Mouse (Mus musculus) forebrain, embryonic 16.5 days (tissue): ENCODE results near the gene Gm20388. TPM values are rescaled to one million over a fixed set of nuclear protein-coding genes. Genes with fewer than 3 reads are reported as not detected.

Experiments used
- ATAC-seq: fragments of 200-750 bp; cut with Nextera tagmentation; 2 replicates; pipeline ENCODE4 v1.8.0; 2017; ENCODE audit warnings: mild to moderate bottlenecking, moderate library complexity
- H3K27ac ChIP-seq: fragments of 300-500 bp; sonication (generic); 2 replicates; pipeline ENCODE4 v1.5.1; 2014; ENCODE audit warnings: low read length, control low read depth
- H3K27me3 ChIP-seq: fragments of 300-500 bp; sonication (generic); replicated peaks from 2 replicates; pipeline ENCODE4 v1.6.1; 2014; ENCODE audit warnings: low read length; ENCODE audit not compliant: control insufficient read depth, insufficient read depth
- H3K36me3 ChIP-seq: fragments of 300-500 bp; sonication (generic); 2 replicates; pipeline ENCODE4 v1.6.1; 2014; ENCODE audit not compliant: control insufficient read depth, insufficient read depth
- H3K4me1 ChIP-seq: fragments of 300-500 bp; sonication (generic); replicated peaks from 2 replicates; pipeline ENCODE4 v1.6.1; 2014; ENCODE audit warnings: low read length; ENCODE audit not compliant: control insufficient read depth, insufficient read depth
- H3K4me2 ChIP-seq: fragments of 300-500 bp; sonication (generic); 2 replicates; pipeline ENCODE4 v1.6.1; 2014; ENCODE audit warnings: mild to moderate bottlenecking, low read length, control low read depth
- H3K4me3 ChIP-seq: fragments of 300-500 bp; sonication (generic); replicated peaks from 2 replicates; pipeline ENCODE4 v1.5.1; 2014; ENCODE audit warnings: mild to moderate bottlenecking, low read length, control low read depth
- H3K9ac ChIP-seq: fragments of 300-500 bp; sonication (generic); replicated peaks from 2 replicates; pipeline ENCODE4 v1.6.1; 2014; ENCODE audit warnings: low read depth, low read length, control low read depth
- H3K9me3 ChIP-seq: fragments of 300-500 bp; sonication (generic); 2 replicates; pipeline ENCODE4 v1.6.1; 2016; ENCODE audit warnings: low read length; ENCODE audit not compliant: control insufficient read depth
- WGBS: fragments of 180-500 bp; shearing (Covaris S2); extraction: QIAGEN DNeasy Blood & Tissue Kit; methylation state at CpG from one replicate; pipeline ENCODE4 v1.1.7; 2014; 5-methylcytosine and 5-hydroxymethylcytosine counted together
- polyA plus RNA-seq: library from polyadenylated mRNA; unstranded; fragments of >200 nt; fragmentation: Nextera tagmentation; extraction: Ambion mirVana; gene quantifications from 2 replicates; pipeline ENCODE4 v1.2.1, GENCODE M21; 2015

Gene Gm20388
- polyA plus RNA-seq, 1 experiment from 2014 or later = 4.7 TPM

DNA sequence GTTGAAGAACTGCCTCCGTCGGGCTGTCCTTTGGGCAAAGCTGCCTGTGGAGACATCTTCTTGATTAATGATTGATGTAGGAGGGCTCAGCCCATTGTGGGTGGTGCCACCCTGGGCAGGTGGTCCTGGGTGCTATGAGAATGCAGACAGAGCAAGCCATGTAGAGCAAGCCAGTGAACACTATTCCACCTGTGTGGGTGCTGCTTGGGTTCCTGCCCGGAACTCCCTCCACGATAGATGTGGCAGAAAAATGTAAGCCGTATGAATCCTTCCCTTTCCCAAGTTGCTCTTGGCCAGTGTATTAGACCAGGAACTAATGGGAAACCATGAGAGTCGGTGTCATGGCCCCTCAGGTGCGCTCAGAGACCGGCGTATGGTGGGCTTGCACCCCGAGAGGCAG, 1830.1 kb downstream of the Gm20388 start:
- no peak overlapping the region for H3K27ac ChIP-seq
- no peak overlapping the region for H3K4me2 ChIP-seq
- H3K4me3 ChIP-seq = no peak overlapping the region
- 87% methylated on average over 10 of the region's 10 CpGs for WGBS
- H3K4me1 ChIP-seq = no peaks in the 10 kb centered on the region
- no peak for ATAC-seq
- no peaks in the 10 kb centered on the region for H3K36me3 ChIP-seq
- no peaks in the 10 kb centered on the region for H3K9me3 ChIP-seq
- no peak overlapping the region for H3K9ac ChIP-seq
- no peaks in the 10 kb centered on the region for H3K27me3 ChIP-seq

DNA sequence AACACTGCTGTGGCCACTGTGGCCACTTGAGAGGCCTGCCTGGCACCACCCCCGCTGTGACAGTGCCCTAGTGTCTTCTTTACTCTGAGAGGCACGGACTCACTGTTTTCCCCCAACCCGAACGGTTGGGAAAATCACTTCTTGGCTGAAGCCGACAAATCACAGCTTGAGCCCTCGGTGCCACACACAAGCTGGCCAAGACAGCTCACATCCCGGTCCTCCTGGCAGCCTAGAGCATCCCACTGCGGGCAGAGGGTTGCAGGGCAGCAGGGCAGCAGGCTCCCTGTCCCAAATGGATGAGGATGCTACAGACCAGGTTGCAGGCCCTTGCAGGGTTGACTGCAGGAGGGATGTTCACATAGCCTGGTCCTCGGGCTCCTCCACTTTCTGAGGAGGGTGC, 1838.9 kb downstream of the Gm20388 start:
- WGBS = 77% methylated on average over 9 of the region's 9 CpGs

GRCm38 (mm10) chr8:121750512-121750911, 1839.9 kb downstream of the Gm20388 start:
- Histone ChIP-seq H3K27ac (no peak overlapping the region), H3K4me3 (no peak overlapping the region), H3K4me2 (no peak overlapping the region), H3K27me3 (no peaks in the 10 kb centered on the region), H3K36me3 (no peaks in the 10 kb centered on the region), H3K4me1 (no peaks in the 10 kb centered on the region), H3K9ac (no peak overlapping the region), H3K9me3 (peaks cover 6% of the 10 kb centered on the region; the same call in 1 of the 2 replicates)
- ATAC-seq = no peak
- 46% methylated on average over 3 of the region's 3 CpGs for WGBS

More for the DNA sequence above, 1838.9 kb downstream of the Gm20388 start:
- Histone ChIP-seq H3K27me3 (no peaks in the 10 kb centered on the region), H3K4me3 (no peak overlapping the region), H3K9me3 (peaks cover 6% of the 10 kb centered on the region; the same call in 1 of the 2 replicates), H3K36me3 (no peaks in the 10 kb centered on the region), H3K9ac (no peak overlapping the region), H3K27ac (no peak overlapping the region), H3K4me1 (no peaks in the 10 kb centered on the region), H3K4me2 (no peak overlapping the region)
- ATAC-seq = no peak

DNA sequence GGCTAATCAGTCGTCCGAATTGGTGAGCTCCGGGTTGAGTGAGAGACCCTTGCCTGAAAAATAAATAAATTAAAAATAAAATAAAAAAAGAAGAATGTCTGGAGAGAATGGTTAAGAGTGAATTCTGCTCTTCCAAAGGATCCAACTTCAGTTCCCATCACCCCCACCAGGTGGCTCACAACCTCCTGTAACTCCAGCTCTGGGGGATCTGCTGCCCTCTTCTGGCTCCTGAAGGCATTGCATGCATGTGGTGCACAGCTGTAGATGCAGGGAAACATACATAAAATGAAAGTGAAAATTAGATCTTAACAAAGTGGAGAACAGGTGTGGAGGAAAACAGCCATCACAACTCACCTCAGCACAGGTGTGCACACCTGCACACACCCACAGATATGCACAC, 1840.8 kb downstream of the Gm20388 start:
- no peak overlapping the region for H3K4me3 ChIP-seq
- H3K4me1 ChIP-seq = no peaks in the 10 kb centered on the region
- no peak overlapping the region for H3K9ac ChIP-seq
- no peak overlapping the region for H3K4me2 ChIP-seq
- WGBS = 23% methylated on average over 3 of the region's 3 CpGs
- peaks cover 6% of the 10 kb centered on the region; the same call in 1 of the 2 replicates for H3K9me3 ChIP-seq
- no peak for ATAC-seq
- H3K27me3 ChIP-seq = no peaks in the 10 kb centered on the region
- no peak overlapping the region for H3K27ac ChIP-seq
- H3K36me3 ChIP-seq = no peaks in the 10 kb centered on the region

DNA sequence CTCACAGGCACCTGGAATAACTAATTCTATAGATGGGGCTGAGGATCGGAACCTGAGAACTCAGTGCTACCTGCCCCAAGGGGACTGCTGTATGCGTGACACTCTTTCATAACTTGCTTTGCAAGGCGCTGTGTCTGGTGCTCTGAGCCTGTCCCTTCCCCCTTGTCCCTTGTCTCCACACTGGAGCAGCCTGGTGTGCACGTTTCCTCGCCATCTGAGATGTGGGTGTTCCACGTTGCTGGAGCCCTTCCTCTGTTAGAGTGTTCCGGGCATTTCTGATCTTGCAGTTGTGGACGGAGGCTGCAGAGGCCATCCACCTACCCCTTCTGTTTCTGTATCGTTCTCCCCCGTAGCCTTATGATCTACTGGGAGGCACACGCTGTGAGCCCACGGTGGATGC, 1847.8 kb downstream of the Gm20388 start:
- no peaks in the 10 kb centered on the region for H3K9me3 ChIP-seq
- no peak overlapping the region for H3K4me3 ChIP-seq
- no peak overlapping the region for H3K27ac ChIP-seq
- 75% methylated on average over 12 of the region's 12 CpGs for whole genome bisulfite sequencing
- H3K36me3 ChIP-seq = no peaks in the 10 kb centered on the region
- H3K9ac ChIP-seq = no peak overlapping the region
- no peak overlapping the region for H3K4me2 ChIP-seq
- no peaks in the 10 kb centered on the region for H3K27me3 ChIP-seq
- H3K4me1 ChIP-seq = peaks cover 6% of the 10 kb centered on the region
- no peak for ATAC-seq

GRCm38 (mm10) chr8:121760484-121760883, 1849.8 kb downstream of the Gm20388 start:
- H3K4me1 ChIP-seq = peaks cover 9% of the 10 kb centered on the region
- no peak for ATAC-seq
- no peak overlapping the region for H3K9ac ChIP-seq
- no peak overlapping the region for H3K4me3 ChIP-seq
- H3K36me3 ChIP-seq = no peaks in the 10 kb centered on the region
- no peak overlapping the region for H3K4me2 ChIP-seq
- H3K27me3 ChIP-seq = no peaks in the 10 kb centered on the region
- WGBS = 75% methylated on average over 7 of the region's 7 CpGs
- H3K27ac ChIP-seq = no peak overlapping the region
- no peaks in the 10 kb centered on the region for H3K9me3 ChIP-seq

DNA sequence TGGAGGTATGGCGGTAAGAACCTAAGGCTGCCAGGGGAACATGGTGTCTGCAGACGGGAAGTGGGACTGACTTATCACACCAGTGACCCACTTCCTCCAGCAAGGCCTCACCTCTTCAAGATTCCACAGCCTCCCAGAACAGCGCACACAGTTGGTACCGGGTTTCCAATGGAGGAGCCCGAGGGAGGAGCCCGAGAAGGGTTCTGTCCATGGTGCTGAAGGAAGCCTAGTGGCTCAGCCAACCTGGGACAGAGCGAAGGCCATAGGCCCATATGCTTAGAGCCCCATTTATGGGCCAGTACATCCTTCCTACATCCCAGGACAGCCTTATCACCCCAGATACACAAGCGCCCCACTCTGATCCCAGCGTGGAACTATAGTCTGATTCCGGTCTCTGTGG, 1850.8 kb downstream of the Gm20388 start:
- H3K27ac ChIP-seq = no peak overlapping the region
- H3K4me3 ChIP-seq = no peak overlapping the region
- no peaks in the 10 kb centered on the region for H3K27me3 ChIP-seq
- no peak for ATAC-seq
- H3K4me1 ChIP-seq = peaks cover 9% of the 10 kb centered on the region
- no peaks in the 10 kb centered on the region for H3K36me3 ChIP-seq
- 37% methylated on average over 10 of the region's 10 CpGs for WGBS
- no peaks in the 10 kb centered on the region for H3K9me3 ChIP-seq
- H3K4me2 ChIP-seq = no peak overlapping the region
- H3K9ac ChIP-seq = no peak overlapping the region

DNA sequence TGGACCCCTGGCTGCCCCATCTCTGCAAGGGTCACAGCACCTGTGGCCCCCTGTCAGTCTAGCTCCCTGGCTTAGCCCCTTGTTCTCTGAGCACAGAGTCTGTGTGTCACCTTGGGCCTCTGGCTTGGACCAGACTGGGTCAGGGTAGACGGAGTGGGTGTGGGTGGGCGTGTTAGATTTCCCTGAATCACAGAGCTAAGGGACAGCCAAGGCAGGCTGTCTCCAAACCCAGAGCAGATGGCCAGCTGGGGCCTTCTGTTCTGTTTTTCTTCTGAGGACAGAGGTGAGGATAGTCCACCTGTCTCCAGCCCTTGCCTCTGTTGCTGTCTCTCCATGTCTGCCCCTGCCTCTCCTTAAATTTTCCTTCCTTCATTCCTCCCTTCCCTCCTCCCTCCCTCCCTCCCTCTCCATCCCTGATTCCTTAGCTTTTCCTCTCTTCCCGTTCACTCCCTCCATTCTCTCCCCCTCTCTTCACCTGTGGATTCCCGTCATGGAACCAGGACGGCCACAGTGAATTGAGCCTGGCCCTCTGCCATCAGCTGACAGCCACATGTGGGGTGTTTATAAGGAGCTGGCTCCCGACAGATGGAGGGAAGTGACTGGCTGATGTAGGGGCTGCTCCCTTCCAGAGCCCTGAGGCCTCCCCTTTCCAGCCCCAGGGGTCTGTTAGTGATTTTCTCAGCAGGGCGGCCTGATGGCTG, 1852.5 kb downstream of the Gm20388 start:
- Histone ChIP-seq H3K4me1 (peaks cover 9% of the 10 kb centered on the region), H3K27me3 (no peaks in the 10 kb centered on the region), H3K9me3 (no peaks in the 10 kb centered on the region), H3K36me3 (no peaks in the 10 kb centered on the region), H3K4me3 (no peak overlapping the region), H3K4me2 (no peak overlapping the region), H3K9ac (no peak overlapping the region), H3K27ac (no peak overlapping the region)
- ATAC-seq = peak; percentile 78
- 30% methylated on average over 7 of the region's 7 CpGs for WGBS

- no peak overlapping the region for H3K27ac ChIP-seq
- 50% methylated on average over 9 of the region's 9 CpGs for WGBS
- ATAC-seq = no peak
Measured at GRCm38 (mm10) chr8:121763700-121764013, 1853.0 kb downstream of the Gm20388 start.

More at GRCm38 (mm10) chr8:121763700-121764013, 1853.0 kb downstream of the Gm20388 start:
- H3K9me3 ChIP-seq = no peaks in the 10 kb centered on the region
- H3K4me1 ChIP-seq = peaks cover 9% of the 10 kb centered on the region
- no peaks in the 10 kb centered on the region for H3K36me3 ChIP-seq
- no peaks in the 10 kb centered on the region for H3K27me3 ChIP-seq
- no peak overlapping the region for H3K9ac ChIP-seq
- H3K4me3 ChIP-seq = no peak overlapping the region
- H3K4me2 ChIP-seq = no peak overlapping the region
